Mouse (Mus musculus) heart, embryonic 12.5 days (tissue): ENCODE measurements around the gene Rtp2. TPM values are rescaled to one million over a fixed set of nuclear protein-coding genes. Genes with fewer than 3 reads are reported as not detected.

Source experiments
- ATAC-seq: fragments of 200-750 bp; cut with Nextera tagmentation; 2 replicates; pipeline ENCODE4 v1.8.0; 2017; ENCODE audit warnings: moderate TSS enrichment, moderate library complexity; ENCODE audit not compliant: insufficient number of reproducible peaks, low FRiP score
- H3K27ac ChIP-seq: fragments of 300-500 bp; sonication (generic); 2 replicates; pipeline ENCODE4 v1.5.1; 2016; ENCODE audit warnings: mild to moderate bottlenecking, moderate library complexity; ENCODE audit not compliant: poor library complexity, severe bottlenecking
- H3K27me3 ChIP-seq: fragments of 300-500 bp; sonication (generic); replicated peaks from 2 replicates; pipeline ENCODE4 v1.6.1; 2016; ENCODE audit warnings: mild to moderate bottlenecking, moderate library complexity
- H3K36me3 ChIP-seq: fragments of 300-500 bp; sonication (generic); 2 replicates; pipeline ENCODE4 v1.6.1; 2016; ENCODE audit warnings: mild to moderate bottlenecking, moderate library complexity
- H3K4me1 ChIP-seq: fragments of 300-500 bp; sonication (generic); replicated peaks from 2 replicates; pipeline ENCODE4 v1.6.1; 2016; ENCODE audit warnings: mild to moderate bottlenecking
- H3K4me2 ChIP-seq: fragments of 300-500 bp; sonication (generic); 2 replicates; pipeline ENCODE4 v1.6.1; 2016; ENCODE audit warnings: mild to moderate bottlenecking, moderate library complexity
- H3K4me3 ChIP-seq: fragments of 300-500 bp; sonication (generic); 2 replicates; pipeline ENCODE4 v1.5.1; 2016; ENCODE audit warnings: mild to moderate bottlenecking
- H3K9ac ChIP-seq: fragments of 300-500 bp; sonication (generic); 2 replicates; pipeline ENCODE4 v1.6.1; 2016; ENCODE audit warnings: mild to moderate bottlenecking, moderate library complexity
- H3K9me3 ChIP-seq: fragments of 300-500 bp; sonication (generic); replicated peaks from 2 replicates; pipeline ENCODE4 v1.6.1; 2016; ENCODE audit warnings: mild to moderate bottlenecking, moderate library complexity
- WGBS: fragments of 180-500 bp; shearing (Covaris S2); methylation state at CpG from one replicate; pipeline ENCODE4 v1.1.7; 2016; 5-methylcytosine and 5-hydroxymethylcytosine counted together
- polyA plus RNA-seq: library from polyadenylated mRNA; unstranded; fragments of >200 nt; fragmentation: Nextera tagmentation; extraction: Ambion mirVana; gene quantifications from 2 replicates; pipeline ENCODE4 v1.2.1, GENCODE M21; 2016

Gene Rtp2
- polyA plus RNA-seq, 1 experiment from 2014 or later: not detected

DNA sequence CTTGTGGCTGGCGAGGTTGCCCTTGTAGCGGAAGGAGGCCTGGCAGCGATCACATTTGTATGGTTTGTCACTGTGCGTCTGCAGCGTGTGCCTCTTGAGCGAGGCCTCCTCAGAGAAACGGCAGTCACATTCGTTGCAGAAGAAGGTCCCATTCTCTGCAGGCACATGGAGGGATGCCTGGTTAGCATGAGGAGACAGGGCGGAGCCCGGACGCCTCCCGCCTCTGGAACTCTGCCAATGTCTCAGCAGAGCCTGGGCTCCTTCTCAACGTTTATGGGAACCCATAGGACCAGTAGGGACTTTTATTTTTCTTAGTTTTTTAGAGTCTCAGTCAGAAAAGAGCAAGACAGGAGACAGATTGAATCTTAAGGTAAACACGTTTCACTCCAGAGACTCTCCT lies 37.7 kb upstream of the Rtp2 start:
- 0 out of 2 replicates have a peak, but pooled peaks cover 2% of the 10 kb centered on the region for H3K9me3 ChIP-seq
- H3K27me3 ChIP-seq: no peaks in the 10 kb centered on the region
- 0 out of 2 replicates have a peak, but pooled peaks cover 8% of the 10 kb centered on the region for H3K36me3 ChIP-seq
- H3K4me1 ChIP-seq: peaks cover 34% of the 10 kb centered on the region
- no peak for ATAC-seq
- H3K4me2 ChIP-seq: no peak overlapping the region
- no peak overlapping the region for H3K27ac ChIP-seq
- no peak overlapping the region for H3K9ac ChIP-seq
- H3K4me3 ChIP-seq: no peak overlapping the region
- WGBS: 67% methylated on average over 14 of the region's 14 CpGs

DNA sequence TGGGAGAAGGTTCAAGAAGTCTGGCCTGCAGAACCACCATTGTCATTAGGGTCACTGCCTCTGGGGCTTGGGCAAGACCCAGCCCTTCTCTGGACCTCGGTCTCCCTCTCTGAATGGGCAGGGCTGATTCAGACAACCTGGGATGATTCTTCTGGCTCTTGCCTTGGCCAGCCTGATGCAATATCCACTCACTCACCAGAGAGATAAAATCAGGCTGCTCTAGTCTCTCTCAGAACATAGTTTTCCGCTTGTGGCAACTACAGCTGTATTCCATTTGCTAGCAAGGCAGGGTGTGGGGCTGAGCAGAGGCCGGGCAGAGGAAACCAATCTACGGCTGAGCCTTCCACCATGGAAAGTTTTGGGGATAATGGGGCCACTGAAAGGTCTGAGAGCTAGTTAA lies 36.7 kb upstream of the Rtp2 start:
- H3K4me3 ChIP-seq: no peak overlapping the region
- H3K9me3 ChIP-seq: 0 out of 2 replicates have a peak, but pooled peaks cover 2% of the 10 kb centered on the region
- no peak overlapping the region for H3K4me2 ChIP-seq
- ATAC-seq: no peak
- no peak overlapping the region for H3K27ac ChIP-seq
- H3K27me3 ChIP-seq: no peaks in the 10 kb centered on the region
- 65% methylated on average over 4 of the region's 4 CpGs for WGBS
- peaks cover 42% of the 10 kb centered on the region for H3K4me1 ChIP-seq
- H3K9ac ChIP-seq: no peak overlapping the region
- H3K36me3 ChIP-seq: 0 out of 2 replicates have a peak, but pooled peaks cover 8% of the 10 kb centered on the region

DNA sequence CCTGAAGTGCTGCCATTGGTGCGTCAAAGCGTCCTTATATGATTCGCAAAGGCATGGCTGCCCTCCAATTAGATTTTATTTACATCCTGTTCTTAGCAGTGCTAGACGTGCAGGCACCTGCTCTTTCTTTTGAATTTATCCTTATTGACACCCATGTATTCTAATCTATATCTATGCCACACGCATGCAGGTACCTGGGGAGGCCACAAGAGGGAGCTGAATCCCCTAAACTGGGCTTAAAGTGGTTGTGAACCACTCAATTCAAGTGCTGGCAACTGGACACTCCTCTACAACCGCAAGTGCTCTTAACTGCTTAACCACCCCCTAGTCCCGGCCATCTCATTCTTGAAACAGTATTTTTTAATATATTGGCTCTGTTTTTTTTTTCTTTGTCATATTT lies 35.1 kb upstream of the Rtp2 start:
- 79% methylated on average over 7 of the region's 7 CpGs for WGBS
- Histone ChIP-seq H3K27ac (no peak overlapping the region), H3K4me2 (no peak overlapping the region), H3K4me3 (no peak overlapping the region), H3K27me3 (no peaks in the 10 kb centered on the region), H3K9ac (no peak overlapping the region), H3K36me3 (0 out of 2 replicates have a peak, but pooled peaks cover 8% of the 10 kb centered on the region), H3K4me1 (peaks cover 30% of the 10 kb centered on the region), H3K9me3 (0 out of 2 replicates have a peak, but pooled peaks cover 2% of the 10 kb centered on the region)
- no peak for ATAC-seq

DNA sequence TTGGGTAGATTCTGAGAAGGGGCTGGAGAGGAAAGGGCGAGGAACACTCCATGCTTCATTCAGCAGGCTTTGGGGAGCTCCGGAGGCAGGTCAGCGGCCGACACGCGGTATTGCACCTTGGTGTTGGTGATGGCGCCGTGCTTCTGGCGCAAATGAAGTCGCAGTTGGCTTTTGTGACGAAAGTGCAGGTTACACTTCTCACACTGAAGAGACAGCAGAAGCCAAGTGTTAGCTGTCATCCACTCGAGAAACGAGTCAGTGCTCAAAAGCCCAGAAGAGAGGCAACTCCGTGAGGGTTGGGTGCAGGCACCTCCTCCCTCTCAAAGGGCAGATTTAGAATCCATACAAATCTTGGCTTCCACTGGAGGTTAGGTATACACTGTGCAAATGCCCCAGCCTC lies 33.9 kb upstream of the Rtp2 start:
- H3K27me3 ChIP-seq: no peaks in the 10 kb centered on the region
- no peak overlapping the region for H3K9ac ChIP-seq
- H3K4me1 ChIP-seq: peaks cover 21% of the 10 kb centered on the region
- WGBS: 82% methylated on average over 14 of the region's 14 CpGs
- H3K27ac ChIP-seq: no peak overlapping the region
- H3K4me2 ChIP-seq: no peak overlapping the region
- H3K36me3 ChIP-seq: 0 out of 2 replicates have a peak, but pooled peaks cover 8% of the 10 kb centered on the region
- 0 out of 2 replicates have a peak, but pooled peaks cover 2% of the 10 kb centered on the region for H3K9me3 ChIP-seq
- H3K4me3 ChIP-seq: no peak overlapping the region
- ATAC-seq: no peak

DNA sequence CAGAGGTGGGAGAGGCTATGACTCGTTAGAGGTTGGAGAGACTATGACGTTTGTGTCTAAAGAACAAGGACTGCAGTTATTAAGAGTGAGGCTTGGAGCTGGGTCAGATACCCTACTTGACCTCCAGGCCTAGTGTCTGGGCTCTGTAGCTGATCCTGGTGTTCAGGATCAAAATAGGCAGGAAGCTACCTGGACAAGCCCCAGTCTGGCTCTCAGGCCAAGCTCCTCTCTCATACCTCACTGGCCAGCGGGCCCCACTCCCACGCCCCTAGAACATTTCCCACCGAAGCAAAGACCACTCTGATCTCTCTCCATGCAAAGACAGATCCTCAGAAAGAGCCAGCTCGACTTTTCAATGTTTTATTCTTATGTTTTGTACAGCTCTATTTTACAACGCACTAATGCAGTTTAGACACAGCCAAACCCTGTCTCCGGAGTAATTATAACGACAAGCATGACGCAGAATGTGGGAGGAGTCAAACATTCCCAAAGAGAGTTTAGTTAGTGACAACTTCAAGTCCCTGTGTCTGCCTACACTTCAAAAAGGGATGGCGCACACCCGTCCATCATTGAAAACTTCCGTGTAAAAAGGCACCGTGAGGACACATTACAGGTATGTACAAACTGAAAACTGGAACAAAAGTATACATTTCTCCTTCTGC lies 32.6 kb upstream of the Rtp2 start:
- no peak overlapping the region for H3K9ac ChIP-seq
- WGBS: 78% methylated on average over 14 of the region's 14 CpGs
- ATAC-seq: no peak

GRCm38 (mm10) chr16:23963896-23964668 lies 31.9 kb upstream of the Rtp2 start:
- ATAC-seq: no peak; the same call in 1 of the 2 replicates
- Histone ChIP-seq H3K4me2 (no peak overlapping the region), H3K4me3 (no peak overlapping the region), H3K36me3 (0 out of 2 replicates have a peak, but pooled peaks cover 8% of the 10 kb centered on the region), H3K27ac (no peak overlapping the region), H3K27me3 (no peaks in the 10 kb centered on the region), H3K9ac (no peak overlapping the region), H3K4me1 (peaks cover 14% of the 10 kb centered on the region), H3K9me3 (0 out of 2 replicates have a peak, but pooled peaks cover 2% of the 10 kb centered on the region)
- WGBS: 65% methylated on average over 22 of the region's 22 CpGs

More for the DNA sequence above, 32.6 kb upstream of the Rtp2 start:
- 0 out of 2 replicates have a peak, but pooled peaks cover 8% of the 10 kb centered on the region for H3K36me3 ChIP-seq
- H3K4me1 ChIP-seq: peaks cover 16% of the 10 kb centered on the region
- H3K27me3 ChIP-seq: no peaks in the 10 kb centered on the region
- no peak overlapping the region for H3K4me2 ChIP-seq
- 0 out of 2 replicates have a peak, but pooled peaks cover 2% of the 10 kb centered on the region for H3K9me3 ChIP-seq
- H3K27ac ChIP-seq: 0 out of 2 replicates have a peak overlapping the region, but pooled peaks have one; percentile 15
- no peak overlapping the region for H3K4me3 ChIP-seq

- ATAC-seq: no peak
- Histone ChIP-seq H3K4me3 (no peak overlapping the region), H3K9ac (no peak overlapping the region), H3K4me1 (peaks cover 14% of the 10 kb centered on the region), H3K4me2 (no peak overlapping the region), H3K9me3 (0 out of 2 replicates have a peak, but pooled peaks cover 2% of the 10 kb centered on the region), H3K27ac (no peak overlapping the region), H3K36me3 (no peaks in the 10 kb centered on the region), H3K27me3 (no peaks in the 10 kb centered on the region)
- WGBS: 81% methylated on average over 2 of the region's 2 CpGs
These were observed 30.2 kb upstream of the Rtp2 start for GRCm38 (mm10) chr16:23962401-23962800.

- H3K4me3 ChIP-seq: no peak overlapping the region
- H3K27me3 ChIP-seq: no peaks in the 10 kb centered on the region
- no peak overlapping the region for H3K27ac ChIP-seq
- no peak overlapping the region for H3K9ac ChIP-seq
- ATAC-seq: no peak
- no peak overlapping the region for H3K4me2 ChIP-seq
- H3K36me3 ChIP-seq: no peaks in the 10 kb centered on the region
- H3K9me3 ChIP-seq: no peaks in the 10 kb centered on the region
- H3K4me1 ChIP-seq: 0 out of 2 replicates have a peak, but pooled peaks cover 3% of the 10 kb centered on the region
These were observed 26.7 kb upstream of the Rtp2 start for GRCm38 (mm10) chr16:23958938-23959337.

DNA sequence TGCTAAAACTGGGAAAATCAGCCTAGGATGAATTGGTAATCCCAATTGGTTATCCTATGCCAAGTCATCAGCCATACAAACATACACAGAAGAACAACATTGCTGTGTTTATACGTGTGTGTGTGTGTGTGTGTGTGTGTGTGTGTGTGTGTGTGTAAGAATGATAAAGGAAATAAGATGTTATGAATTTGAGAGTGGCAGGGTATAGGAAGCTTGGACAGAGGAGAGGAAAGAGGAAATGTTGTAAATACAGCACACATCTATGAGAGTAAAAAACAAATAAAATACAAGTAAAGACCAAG lies 21.7 kb upstream of the Rtp2 start:
- Histone ChIP-seq H3K27ac (no peak overlapping the region), H3K9ac (no peak overlapping the region), H3K9me3 (no peaks in the 10 kb centered on the region), H3K27me3 (no peaks in the 10 kb centered on the region), H3K4me1 (no peaks in the 10 kb centered on the region), H3K36me3 (no peaks in the 10 kb centered on the region), H3K4me2 (no peak overlapping the region), H3K4me3 (no peak overlapping the region)
- 6% methylated on average over 1 of the region's 1 CpGs for WGBS
- no peak for ATAC-seq

- H3K4me2 ChIP-seq: no peak overlapping the region
- no peak overlapping the region for H3K4me3 ChIP-seq
- H3K9ac ChIP-seq: no peak overlapping the region
- H3K27me3 ChIP-seq: no peaks in the 10 kb centered on the region
- H3K36me3 ChIP-seq: no peaks in the 10 kb centered on the region
- ATAC-seq: no peak
- H3K9me3 ChIP-seq: 0 out of 2 replicates have a peak, but pooled peaks cover 2% of the 10 kb centered on the region
- H3K4me1 ChIP-seq: no peaks in the 10 kb centered on the region
- 39% methylated on average over 11 of the region's 11 CpGs for WGBS
- H3K27ac ChIP-seq: no peak overlapping the region
These were observed 21.2 kb upstream of the Rtp2 start for GRCm38 (mm10) chr16:23953189-23953958.
